Mouse (Mus musculus) lung, postnatal 0 days (tissue): Measurements from ENCODE around the gene Slfn14. TPM values are rescaled to one million over a fixed set of nuclear protein-coding genes. Genes with fewer than 3 reads are reported as not detected.
A peak's percentile ranks its signal among the peaks of the same experiment; 100 is the strongest.
"Not testable (repeated sequence)": the region's sequence is repeated elsewhere in the genome, so short reads cannot be mapped to it uniquely, and the experiment has no call there.

ENCODE experiments used
- ATAC-seq: fragments of 200-750 bp; cut with Nextera tagmentation; 2 replicates; pipeline ENCODE4 v1.8.0; 2017; ENCODE audit warnings: moderate library complexity
- DNase-seq: peaks from one replicate; pipeline ENCODE4 v3.0.0-alpha.2; 2016; ENCODE audit warnings: low spot score
- H3K27ac ChIP-seq: fragments of 300-500 bp; sonication (generic); 2 replicates; pipeline ENCODE4 v1.5.1; 2014; ENCODE audit warnings: antibody characterized with exemption, mild to moderate bottlenecking, low read length, mixed read lengths
- H3K27me3 ChIP-seq: fragments of 300-500 bp; sonication (generic); replicated peaks from 2 replicates; pipeline ENCODE4 v1.6.1; 2014; ENCODE audit warnings: low read length, mixed read lengths; ENCODE audit not compliant: insufficient read depth
- H3K36me3 ChIP-seq: fragments of 300-500 bp; sonication (generic); 2 replicates; pipeline ENCODE4 v1.6.1; 2014; ENCODE audit warnings: low read length, mixed read lengths; ENCODE audit not compliant: insufficient read depth
- H3K4me1 ChIP-seq: fragments of 300-500 bp; sonication (generic); 2 replicates; pipeline ENCODE4 v1.6.1; 2014; ENCODE audit warnings: antibody characterized with exemption, low read depth, low read length, mixed read lengths; ENCODE audit not compliant: insufficient read depth
- H3K4me2 ChIP-seq: fragments of 300-500 bp; sonication (generic); replicated peaks from 2 replicates; pipeline ENCODE4 v1.6.1; 2014; ENCODE audit warnings: low read depth, mild to moderate bottlenecking, low read length, moderate library complexity, mixed read lengths
- H3K4me3 ChIP-seq: fragments of 300-500 bp; sonication (generic); 2 replicates; pipeline ENCODE4 v1.5.1; 2014; ENCODE audit warnings: low read depth, low read length
- H3K9ac ChIP-seq: fragments of 300-500 bp; sonication (generic); replicated peaks from 2 replicates; pipeline ENCODE4 v1.6.1; 2014; ENCODE audit warnings: low read depth, mild to moderate bottlenecking
- H3K9me3 ChIP-seq: fragments of 300-500 bp; sonication (generic); 2 replicates; pipeline ENCODE4 v1.6.1; 2016; ENCODE audit warnings: low read length, mixed read lengths
- CTCF ChIP-seq: IDR thresholded peaks from 2 replicates; pipeline ENCODE4 v1.5.1; 2016; ENCODE audit warnings: antibody characterized with exemption, mild to moderate bottlenecking
- EP300 ChIP-seq: IDR thresholded peaks from 2 replicates; pipeline ENCODE4 v1.6.1; 2016; ENCODE audit warnings: antibody characterized with exemption, mild to moderate bottlenecking, control low read depth
- WGBS: fragments of 180-500 bp; shearing (Covaris S2); extraction: QIAGEN DNeasy Blood & Tissue Kit; methylation state at CpG from one replicate; pipeline ENCODE4 v1.1.7; 2014; 5-methylcytosine and 5-hydroxymethylcytosine counted together
- polyA plus RNA-seq: library from polyadenylated mRNA; unstranded; fragments of >200 nt; fragmentation: Nextera tagmentation; extraction: Ambion mirVana; gene quantifications from 2 replicates; pipeline ENCODE4 v1.2.1, GENCODE M21; 2015

The Slfn14 gene
- polyA plus RNA-seq = 0.75 and 1.3 TPM in 2 replicates

- 52% methylated on average over 1 of the region's 1 CpGs for WGBS
- H3K9me3 ChIP-seq = no peaks in the 10 kb centered on the region
- H3K9ac ChIP-seq = no peak within 1 kb of the TSS
- no peak within 1 kb of the TSS for H3K4me2 ChIP-seq
- no peaks in the 10 kb centered on the region for H3K27me3 ChIP-seq
- no peak within 1 kb of the TSS for H3K27ac ChIP-seq
- ATAC-seq = no peak
- H3K36me3 ChIP-seq = no peaks in the 10 kb centered on the region
- no peak for DNase-seq
- no peaks in the 10 kb centered on the region; the same call in 1 of the 2 replicates for H3K4me1 ChIP-seq
- TF ChIP-seq EP300 = no peak
- TF ChIP-seq CTCF = no peak
- no peak within 1 kb of the TSS for H3K4me3 ChIP-seq
Observed at GRCm38 (mm10) chr11:83286566-83286965, at the start of gene Slfn14. Gene Slfn14 (minus strand): TSS chr11:83286726.

GRCm38 (mm10) chr11:83335826-83336225 is 49.3 kb upstream of the Slfn14 start:
- no peak overlapping the region for H3K27ac ChIP-seq
- no peaks in the 10 kb centered on the region for H3K4me1 ChIP-seq
- 90% methylated on average over 7 of the region's 7 CpGs for WGBS
- no peak overlapping the region for H3K9ac ChIP-seq
- H3K4me3 ChIP-seq = no peak overlapping the region
- H3K4me2 ChIP-seq = no peak overlapping the region
- peaks cover 63% of the 10 kb centered on the region; the same call in 1 of the 2 replicates for H3K36me3 ChIP-seq
- TF ChIP-seq CTCF (no peak), EP300 (no peak)
- no peak for DNase-seq
- H3K9me3 ChIP-seq = no peaks in the 10 kb centered on the region
- no peak for ATAC-seq
- H3K27me3 ChIP-seq = no peaks in the 10 kb centered on the region

- ATAC-seq = no peak
- Histone ChIP-seq H3K9ac (no peak overlapping the region), H3K36me3 (peaks cover 46% of the 10 kb centered on the region), H3K27me3 (no peaks in the 10 kb centered on the region), H3K27ac (no peak overlapping the region), H3K4me3 (no peak overlapping the region), H3K9me3 (no peaks in the 10 kb centered on the region), H3K4me2 (no peak overlapping the region), H3K4me1 (no peaks in the 10 kb centered on the region)
- TF ChIP-seq CTCF (peak; percentile 76), EP300 (no peak)
- 64% methylated on average over 3 of the region's 3 CpGs for WGBS
- DNase-seq = peak; percentile 70
Observed at GRCm38 (mm10) chr11:83327427-83327826, 40.9 kb upstream of the Slfn14 start.

GRCm38 (mm10) chr11:83326692-83327091 is 40.2 kb upstream of the Slfn14 start:
- H3K36me3 ChIP-seq = peaks cover 52% of the 10 kb centered on the region
- not testable (repeated sequence) for H3K27me3 ChIP-seq, H3K4me3 ChIP-seq, H3K27ac ChIP-seq, DNase-seq, H3K4me1 ChIP-seq, ATAC-seq, H3K4me2 ChIP-seq, H3K9me3 ChIP-seq, H3K9ac ChIP-seq
- whole genome bisulfite sequencing = 87% methylated on average over 3 of the region's 3 CpGs

- no peak overlapping the region for H3K4me2 ChIP-seq
- 53% methylated on average over 4 of the region's 4 CpGs for WGBS
- no peaks in the 10 kb centered on the region; the same call in 1 of the 2 replicates for H3K4me1 ChIP-seq
- no peak overlapping the region for H3K9ac ChIP-seq
- H3K4me3 ChIP-seq = no peak overlapping the region
- no peaks in the 10 kb centered on the region for H3K27me3 ChIP-seq
- TF ChIP-seq EP300 = no peak
- ATAC-seq = peak; percentile 65
- DNase-seq = peak; percentile 64
- no peak overlapping the region for H3K27ac ChIP-seq
- peaks cover 24% of the 10 kb centered on the region for H3K36me3 ChIP-seq
- no peaks in the 10 kb centered on the region for H3K9me3 ChIP-seq
Observed at GRCm38 (mm10) chr11:83319048-83319447, 32.5 kb upstream of the Slfn14 start.

- H3K4me1 ChIP-seq = no peaks in the 10 kb centered on the region
- H3K27ac ChIP-seq = no peak overlapping the region
- no peaks in the 10 kb centered on the region for H3K27me3 ChIP-seq
- no peaks in the 10 kb centered on the region for H3K9me3 ChIP-seq
- H3K36me3 ChIP-seq = peaks cover 3% of the 10 kb centered on the region; the same call in 1 of the 2 replicates
- H3K4me3 ChIP-seq = no peak overlapping the region
- WGBS = 64% methylated on average over 5 of the region's 5 CpGs
- ATAC-seq = no peak
- DNase-seq = no peak
- H3K4me2 ChIP-seq = no peak overlapping the region
- TF ChIP-seq CTCF (no peak), EP300 (no peak)
- no peak overlapping the region for H3K9ac ChIP-seq
Observed at GRCm38 (mm10) chr11:83312471-83312870, 25.9 kb upstream of the Slfn14 start.

GRCm38 (mm10) chr11:83306700-83307253 is 20.3 kb upstream of the Slfn14 start:
- Histone ChIP-seq H3K4me1 (no peaks in the 10 kb centered on the region; the same call in 1 of the 2 replicates), H3K4me3 (no peak overlapping the region), H3K36me3 (no peaks in the 10 kb centered on the region), H3K27me3 (no peaks in the 10 kb centered on the region), H3K9ac (no peak overlapping the region), H3K4me2 (no peak overlapping the region), H3K9me3 (no peaks in the 10 kb centered on the region), H3K27ac (no peak overlapping the region)
- DNase-seq (no peak), ATAC-seq (no peak)
- no peak for TF ChIP-seq EP300
- TF ChIP-seq CTCF = no peak
- 69% methylated on average over 4 of the region's 4 CpGs for WGBS
